Mouse (Mus musculus) midbrain, embryonic 15.5 days (tissue): Measurements from ENCODE around the gene Mmp9. TPM values are rescaled to one million over a fixed set of nuclear protein-coding genes. Genes with fewer than 3 reads are reported as not detected.

Experiments used
- ATAC-seq: fragments of 200-750 bp; cut with Nextera tagmentation; replicated peaks from 2 replicates; pipeline ENCODE4 v1.8.0; 2017; ENCODE audit warnings: moderate TSS enrichment
- H3K27ac ChIP-seq: fragments of 300-500 bp; sonication (generic); 2 replicates; pipeline ENCODE4 v1.5.1; 2015; ENCODE audit warnings: mild to moderate bottlenecking, inconsistent platforms
- H3K27me3 ChIP-seq: fragments of 300-500 bp; sonication (generic); replicated peaks from 2 replicates; pipeline ENCODE4 v1.6.1; 2015; ENCODE audit warnings: inconsistent platforms
- H3K36me3 ChIP-seq: fragments of 300-500 bp; sonication (generic); replicated peaks from 2 replicates; pipeline ENCODE4 v1.6.1; 2015; ENCODE audit warnings: inconsistent platforms
- H3K4me1 ChIP-seq: fragments of 300-500 bp; sonication (generic); 2 replicates; pipeline ENCODE4 v1.6.1; 2015; ENCODE audit warnings: inconsistent platforms
- H3K4me2 ChIP-seq: fragments of 300-500 bp; sonication (generic); 2 replicates; pipeline ENCODE4 v1.6.1; 2015; ENCODE audit warnings: inconsistent platforms, mild to moderate bottlenecking, moderate library complexity
- H3K4me3 ChIP-seq: fragments of 300-500 bp; sonication (generic); 2 replicates; pipeline ENCODE4 v1.5.1; 2015; ENCODE audit warnings: mild to moderate bottlenecking, inconsistent platforms
- H3K9ac ChIP-seq: fragments of 300-500 bp; sonication (generic); 2 replicates; pipeline ENCODE4 v1.6.1; 2015; ENCODE audit warnings: mild to moderate bottlenecking, inconsistent platforms
- H3K9me3 ChIP-seq: fragments of 300-500 bp; sonication (generic); 2 replicates; pipeline ENCODE4 v1.6.1; 2016; ENCODE audit warnings: inconsistent platforms
- WGBS: fragments of 180-500 bp; shearing (Covaris S2); methylation state at CpG from one replicate; pipeline ENCODE4 v1.1.7; 2015; ENCODE audit warnings: mixed read lengths; 5-methylcytosine and 5-hydroxymethylcytosine counted together
- polyA plus RNA-seq: library from polyadenylated mRNA; unstranded; fragments of >200 nt; fragmentation: Nextera tagmentation; extraction: Ambion mirVana; gene quantifications from 2 replicates; pipeline ENCODE4 v1.2.1, GENCODE M21; 2015

Gene Mmp9
- polyA plus RNA-seq, 1 experiment from 2014 or later = 34.3 TPM

DNA sequence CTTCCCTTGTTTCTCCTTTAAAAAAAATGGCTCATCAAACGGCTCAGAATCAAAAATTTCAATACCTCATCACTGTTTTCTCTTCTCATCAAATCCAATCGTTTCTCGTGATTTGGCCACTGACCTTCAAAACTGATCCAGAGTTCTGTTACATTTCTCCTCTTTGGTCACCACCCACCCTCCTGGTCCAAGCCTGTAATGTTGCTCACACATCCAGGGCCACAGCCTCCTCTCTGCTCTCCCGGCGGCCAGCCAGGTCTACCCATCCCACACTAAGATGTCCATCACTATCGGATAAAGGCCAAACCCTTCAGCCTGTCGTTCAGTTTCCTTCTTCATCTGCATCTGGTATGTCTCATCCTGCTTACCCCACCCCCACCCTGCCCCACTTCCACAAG lies 21.6 kb downstream of the Mmp9 start:
- H3K4me1 ChIP-seq = peaks cover 60% of the 10 kb centered on the region
- H3K36me3 ChIP-seq = no peaks in the 10 kb centered on the region
- H3K27ac ChIP-seq = peak overlapping the region; percentile 76
- H3K9ac ChIP-seq = no peak overlapping the region
- H3K4me2 ChIP-seq = peak overlapping the region; percentile 75
- H3K27me3 ChIP-seq = 0 out of 2 replicates have a peak, but pooled peaks cover 3% of the 10 kb centered on the region
- 52% methylated on average over 7 of the region's 7 CpGs for WGBS
- H3K9me3 ChIP-seq = no peaks in the 10 kb centered on the region
- peak overlapping the region; percentile 61; the same call in 1 of the 2 replicates for H3K4me3 ChIP-seq
- no peak for ATAC-seq

DNA sequence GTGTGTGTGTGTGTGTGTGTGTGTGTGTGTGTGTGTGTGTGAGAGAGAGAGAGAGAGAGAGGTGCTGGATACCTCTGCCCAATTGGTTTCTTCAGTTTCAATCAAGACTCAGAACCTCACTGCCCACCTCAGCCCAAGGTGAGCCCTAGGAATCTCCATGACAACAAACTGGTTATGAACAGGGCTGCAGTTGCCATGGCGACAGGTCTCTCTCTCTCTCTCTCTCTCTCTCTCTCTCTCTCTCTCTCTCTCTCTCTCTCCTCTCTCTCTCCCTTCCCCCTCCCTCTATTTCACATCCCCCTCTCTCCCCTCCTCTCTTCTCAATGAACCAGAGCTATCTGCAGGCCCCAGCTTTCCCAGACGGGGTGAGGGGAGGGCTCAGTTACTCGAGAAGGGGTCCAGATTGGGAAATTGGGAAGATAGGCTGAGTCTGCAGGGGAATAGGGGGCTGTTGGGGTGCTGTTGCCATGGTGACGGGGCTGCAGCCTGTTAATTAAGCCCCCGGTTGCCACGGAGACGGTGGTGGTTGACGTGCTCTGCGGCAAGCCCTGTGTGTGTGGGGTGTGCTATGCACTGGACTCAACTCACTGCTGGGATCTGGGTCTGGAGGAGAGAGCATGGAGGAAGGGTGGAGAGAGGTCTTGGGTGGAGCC lies 23.8 kb downstream of the Mmp9 start:
- H3K27me3 ChIP-seq = 0 out of 2 replicates have a peak, but pooled peaks cover 4% of the 10 kb centered on the region
- no peaks in the 10 kb centered on the region for H3K36me3 ChIP-seq
- peak overlapping the region; percentile 44 for H3K4me2 ChIP-seq
- peak overlapping the region; percentile 2; the same call in 1 of the 2 replicates for H3K9ac ChIP-seq
- ATAC-seq = peak; percentile 71
- peak overlapping the region; percentile 89 for H3K27ac ChIP-seq
- peak overlapping the region; percentile 16 for H3K4me3 ChIP-seq
- H3K9me3 ChIP-seq = no peaks in the 10 kb centered on the region
- peaks cover 78% of the 10 kb centered on the region for H3K4me1 ChIP-seq
- WGBS = 10% methylated on average over 9 of the region's 9 CpGs

DNA sequence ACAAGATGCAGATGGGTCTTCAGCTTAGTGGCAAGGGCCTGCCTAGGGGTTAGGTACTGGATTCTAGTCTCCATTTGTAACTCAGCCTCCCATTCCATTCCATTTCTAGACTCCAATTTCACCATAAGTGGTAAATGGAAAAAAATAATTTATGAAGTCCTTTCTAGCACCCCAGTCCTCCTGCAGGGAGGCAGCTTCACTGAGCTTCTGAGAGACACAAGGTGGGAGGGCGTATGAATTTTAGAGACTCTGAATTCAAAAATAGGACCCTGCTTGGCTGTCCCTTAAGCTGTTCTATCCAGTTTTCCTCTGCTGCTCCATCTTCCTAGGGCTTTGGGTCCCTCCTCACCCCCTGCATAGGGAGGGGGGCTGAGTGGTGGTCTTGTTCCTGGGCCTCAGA lies 24.4 kb downstream of the Mmp9 start:
- ATAC-seq = no peak
- Histone ChIP-seq H3K4me2 (peak overlapping the region; percentile 44), H3K36me3 (no peaks in the 10 kb centered on the region), H3K9ac (peak overlapping the region; percentile 2; the same call in 1 of the 2 replicates), H3K4me3 (peak overlapping the region; percentile 16; the same call in 1 of the 2 replicates), H3K27me3 (0 out of 2 replicates have a peak, but pooled peaks cover 4% of the 10 kb centered on the region), H3K27ac (peak overlapping the region; percentile 89), H3K4me1 (peaks cover 84% of the 10 kb centered on the region), H3K9me3 (no peaks in the 10 kb centered on the region)
- 97% methylated on average over 1 of the region's 1 CpGs for WGBS

DNA sequence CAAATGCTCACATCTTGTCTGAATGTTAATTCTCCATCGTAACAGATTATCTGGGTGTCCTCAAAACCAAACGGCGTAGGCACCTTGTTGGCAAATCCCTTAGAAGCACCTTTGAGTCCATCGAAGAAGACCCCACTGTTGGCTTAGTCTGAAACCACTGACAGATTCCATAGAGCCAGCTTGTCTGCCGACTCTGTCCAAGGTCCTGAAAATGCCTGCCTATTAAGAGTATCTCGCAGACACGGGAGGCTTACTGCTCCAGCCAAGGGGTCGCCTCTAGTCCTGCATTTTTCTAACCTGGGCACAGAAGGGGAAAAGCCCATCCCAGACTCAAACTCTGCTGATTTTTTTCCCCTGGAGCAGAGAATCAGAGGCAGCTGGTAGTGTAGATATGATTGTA lies 25.8 kb downstream of the Mmp9 start:
- H3K27me3 ChIP-seq = 0 out of 2 replicates have a peak, but pooled peaks cover 4% of the 10 kb centered on the region
- H3K9me3 ChIP-seq = no peaks in the 10 kb centered on the region
- WGBS = 22% methylated on average over 8 of the region's 8 CpGs
- no peak overlapping the region for H3K4me3 ChIP-seq
- H3K36me3 ChIP-seq = no peaks in the 10 kb centered on the region
- H3K4me2 ChIP-seq = no peak overlapping the region
- H3K27ac ChIP-seq = no peak overlapping the region
- ATAC-seq = no peak
- peaks cover 88% of the 10 kb centered on the region for H3K4me1 ChIP-seq
- H3K9ac ChIP-seq = no peak overlapping the region

DNA sequence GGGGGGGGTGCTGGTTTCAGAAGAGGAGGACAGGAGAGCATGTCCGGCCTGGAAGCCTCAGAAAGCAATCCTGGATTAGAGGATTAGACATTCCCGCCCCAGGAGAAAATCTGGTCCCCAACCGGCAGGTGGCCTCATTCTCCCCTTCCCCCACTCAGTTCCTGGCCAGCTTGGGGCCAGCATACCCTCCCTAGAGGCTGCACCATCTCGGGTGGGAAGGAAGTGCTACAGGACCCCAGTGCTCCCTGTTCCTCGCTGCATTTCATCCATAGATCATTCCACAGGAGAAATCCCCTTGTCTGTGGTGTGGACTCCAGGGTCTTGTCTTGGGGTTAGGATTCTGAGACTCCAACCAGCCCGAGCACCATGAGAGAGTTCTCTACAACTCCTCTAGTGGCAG lies 26.6 kb downstream of the Mmp9 start:
- Histone ChIP-seq H3K4me2 (peak overlapping the region; percentile 75), H3K4me1 (peaks cover 87% of the 10 kb centered on the region), H3K27me3 (0 out of 2 replicates have a peak, but pooled peaks cover 4% of the 10 kb centered on the region), H3K4me3 (peak overlapping the region; percentile 71), H3K9me3 (no peaks in the 10 kb centered on the region), H3K27ac (peak overlapping the region; percentile 95), H3K9ac (peak overlapping the region; percentile 76; the same call in 1 of the 2 replicates), H3K36me3 (no peaks in the 10 kb centered on the region)
- 7% methylated on average over 6 of the region's 6 CpGs for WGBS
- no peak for ATAC-seq

DNA sequence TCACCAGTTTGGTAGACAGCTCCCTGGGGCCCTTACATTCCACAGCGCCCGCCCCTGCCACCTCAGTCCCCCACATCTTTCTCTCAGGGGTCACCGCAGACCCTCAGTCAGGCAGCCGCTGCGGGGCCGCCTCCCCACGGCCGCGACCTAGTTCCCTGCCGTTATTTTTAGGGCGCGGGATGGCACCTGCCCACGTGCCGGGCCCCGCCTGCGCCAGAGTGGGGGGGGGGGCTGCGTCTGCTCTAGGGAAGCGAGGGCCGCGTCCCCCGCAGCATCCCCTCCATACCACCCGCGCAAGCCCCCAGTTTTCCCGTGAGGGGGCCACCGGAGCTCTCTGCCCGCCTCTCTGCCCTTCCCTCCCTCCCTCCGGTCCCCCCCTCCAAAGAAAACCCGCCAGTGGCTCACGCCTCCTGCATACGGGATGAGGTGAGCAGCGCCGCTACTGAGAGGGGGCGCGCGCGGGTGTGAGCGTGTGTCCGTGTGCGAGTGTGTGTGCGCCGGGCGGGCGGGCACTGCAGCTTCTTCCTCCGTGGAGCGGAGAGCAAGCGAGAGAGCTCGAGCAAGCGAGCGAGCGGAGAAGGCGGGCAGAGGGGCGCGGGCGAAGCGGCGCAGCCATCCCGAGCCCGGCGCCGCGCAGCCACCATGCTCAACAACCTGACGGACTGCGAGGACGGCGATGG lies 27.3 kb downstream of the Mmp9 start:
- H3K27ac ChIP-seq = peak overlapping the region; percentile 95
- no peaks in the 10 kb centered on the region for H3K36me3 ChIP-seq
- peak; percentile 76 for ATAC-seq
- no peaks in the 10 kb centered on the region for H3K9me3 ChIP-seq
- peak overlapping the region; percentile 75 for H3K4me2 ChIP-seq
- H3K4me3 ChIP-seq = peak overlapping the region; percentile 71
- under 1% methylated on average over 62 of the region's 65 CpGs for WGBS
- peak overlapping the region; percentile 76 for H3K9ac ChIP-seq
- peaks cover 80% of the 10 kb centered on the region for H3K4me1 ChIP-seq
- H3K27me3 ChIP-seq = 0 out of 2 replicates have a peak, but pooled peaks cover 4% of the 10 kb centered on the region

DNA sequence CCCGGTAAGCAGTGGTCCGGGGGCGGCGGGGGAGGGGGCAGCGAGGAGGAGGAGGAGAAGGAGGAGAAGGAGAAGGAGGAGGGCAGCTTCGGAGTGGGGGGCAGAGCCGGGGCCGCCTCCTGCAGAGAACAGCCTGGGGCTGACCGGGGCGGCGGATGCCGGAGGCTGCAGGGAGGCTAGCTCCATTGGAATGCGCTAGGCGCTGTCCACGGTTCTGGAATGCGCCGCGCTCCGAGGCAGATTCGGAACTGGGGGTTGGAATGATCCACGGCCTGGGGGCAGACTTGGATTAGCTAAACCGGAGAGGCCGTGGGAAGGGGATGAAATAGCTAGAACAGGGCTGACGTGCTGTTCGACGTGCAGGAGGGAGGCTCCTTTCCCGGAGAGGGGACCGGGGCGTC lies 27.9 kb downstream of the Mmp9 start:
- H3K36me3 ChIP-seq = no peaks in the 10 kb centered on the region
- H3K9ac ChIP-seq = peak overlapping the region; percentile 76
- H3K27ac ChIP-seq = peak overlapping the region; percentile 95
- peak overlapping the region; percentile 75 for H3K4me2 ChIP-seq
- no peaks in the 10 kb centered on the region for H3K9me3 ChIP-seq
- H3K27me3 ChIP-seq = 0 out of 2 replicates have a peak, but pooled peaks cover 4% of the 10 kb centered on the region
- 1% methylated on average over 29 of the region's 29 CpGs for WGBS
- peak overlapping the region; percentile 71 for H3K4me3 ChIP-seq
- ATAC-seq = peak; percentile 25
- H3K4me1 ChIP-seq = peaks cover 74% of the 10 kb centered on the region

DNA sequence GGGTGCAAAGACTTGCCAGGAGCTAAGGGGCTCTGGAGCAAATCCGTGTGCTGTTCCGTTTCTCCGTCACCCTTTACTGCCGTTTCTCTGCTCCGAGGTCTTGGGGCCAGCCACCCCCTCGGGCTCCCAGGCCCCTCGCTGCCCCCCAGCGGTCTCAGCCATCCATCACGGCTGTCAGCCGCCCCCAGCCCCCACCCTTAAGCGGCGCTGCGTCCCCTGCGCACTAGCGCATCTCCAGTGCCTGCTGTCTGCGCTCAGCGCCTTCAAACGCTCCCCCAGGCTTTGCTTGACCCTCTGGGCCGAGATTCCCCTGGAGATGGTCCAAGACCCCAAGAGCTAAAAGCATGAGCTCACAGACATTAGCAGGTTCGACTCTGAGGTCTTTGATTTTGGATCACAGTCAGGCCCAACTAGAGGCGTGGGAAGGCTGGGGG lies 28.8 kb downstream of the Mmp9 start:
- Histone ChIP-seq H3K36me3 (no peaks in the 10 kb centered on the region), H3K4me3 (peak overlapping the region; percentile 71), H3K9ac (peak overlapping the region; percentile 76), H3K27me3 (0 out of 2 replicates have a peak, but pooled peaks cover 4% of the 10 kb centered on the region), H3K4me2 (peak overlapping the region; percentile 75), H3K27ac (peak overlapping the region; percentile 95), H3K9me3 (no peaks in the 10 kb centered on the region), H3K4me1 (peaks cover 66% of the 10 kb centered on the region)
- WGBS = under 1% methylated on average over 21 of the region's 21 CpGs
- ATAC-seq = no peak

DNA sequence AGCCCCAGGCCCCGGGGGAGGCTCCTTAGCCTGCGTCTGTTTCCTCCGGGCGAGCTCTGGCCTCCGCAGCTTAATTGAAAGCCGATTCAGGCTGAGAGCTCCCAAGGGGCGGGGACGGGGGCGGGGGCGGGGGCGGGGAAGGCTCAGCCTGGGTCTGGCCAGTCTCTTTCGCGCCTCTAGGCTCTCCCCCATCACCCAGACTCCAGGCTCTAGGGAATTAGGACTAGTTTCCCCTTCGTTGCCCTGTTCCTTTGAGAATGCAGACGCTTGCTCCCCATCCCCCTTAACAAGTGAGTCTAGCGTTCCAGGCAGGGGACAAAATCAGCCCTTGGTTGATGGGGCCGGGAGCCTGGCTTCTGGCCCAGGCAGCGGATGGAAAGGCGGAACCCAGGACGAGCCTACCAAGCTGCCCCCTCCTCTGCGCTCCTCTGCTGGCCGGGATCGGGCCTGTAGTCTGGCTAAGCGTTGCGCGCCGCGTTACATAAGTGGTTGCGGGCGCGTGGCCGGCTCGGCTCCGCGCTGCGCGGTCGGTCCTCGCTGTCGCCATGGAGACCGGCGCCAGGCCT lies 30.1 kb downstream of the Mmp9 start:
- Histone ChIP-seq H3K4me2 (peak overlapping the region; percentile 75), H3K27me3 (0 out of 2 replicates have a peak, but pooled peaks cover 4% of the 10 kb centered on the region), H3K9ac (peak overlapping the region; percentile 51), H3K4me3 (peak overlapping the region; percentile 71), H3K9me3 (no peaks in the 10 kb centered on the region), H3K4me1 (peaks cover 53% of the 10 kb centered on the region), H3K36me3 (no peaks in the 10 kb centered on the region), H3K27ac (peak overlapping the region; percentile 68)
- ATAC-seq = peak; percentile 48
- WGBS = under 1% methylated on average over 42 of the region's 42 CpGs

DNA sequence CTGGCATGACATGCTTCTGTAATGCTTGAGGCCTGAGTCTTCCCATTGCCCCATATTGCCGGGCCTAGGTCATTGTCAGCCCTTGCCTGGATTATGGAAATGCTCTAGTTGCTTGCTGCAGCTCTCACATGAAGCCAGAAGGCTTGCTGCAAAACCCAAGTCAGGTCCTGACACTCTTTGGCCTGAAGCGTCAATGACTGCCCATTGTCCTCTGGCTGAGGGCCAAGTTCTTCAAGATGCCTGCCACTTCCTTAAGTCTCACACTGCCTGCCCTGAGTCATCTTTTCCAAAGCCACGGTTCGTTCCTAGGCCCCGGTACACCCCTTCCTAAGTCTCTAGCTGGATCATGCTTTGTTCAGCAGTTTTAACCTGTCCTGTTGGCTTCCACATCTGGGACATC lies 32.1 kb downstream of the Mmp9 start:
- H3K27ac ChIP-seq = no peak overlapping the region

DNA sequence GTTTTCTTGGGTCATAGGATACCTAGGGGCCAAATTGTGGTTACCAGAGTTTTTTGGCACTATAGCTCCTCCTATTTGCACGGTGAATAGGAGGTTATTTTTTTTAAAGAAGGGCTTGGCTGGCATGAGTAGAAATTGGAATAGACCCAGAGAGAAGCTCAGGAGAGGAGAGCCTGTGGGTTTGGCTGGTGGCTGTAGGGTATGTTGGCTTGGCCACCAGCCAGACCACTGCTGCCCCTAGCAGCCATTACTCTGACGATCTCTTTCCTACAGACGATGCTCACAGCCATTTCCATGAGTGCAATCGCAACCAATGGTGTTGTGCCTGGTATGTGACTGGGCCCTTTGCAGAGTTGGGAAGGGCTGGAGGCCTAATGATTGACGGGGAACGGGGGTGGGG lies 35.0 kb downstream of the Mmp9 start:
- Histone ChIP-seq H3K36me3 (no peaks in the 10 kb centered on the region; the same call in 1 of the 2 replicates), H3K4me2 (no peak overlapping the region), H3K9ac (no peak overlapping the region), H3K4me3 (no peak overlapping the region), H3K27me3 (no peaks in the 10 kb centered on the region), H3K4me1 (peaks cover 18% of the 10 kb centered on the region), H3K27ac (no peak overlapping the region), H3K9me3 (no peaks in the 10 kb centered on the region)
- no peak for ATAC-seq
- 78% methylated on average over 6 of the region's 6 CpGs for WGBS

More for the DNA sequence above, 32.1 kb downstream of the Mmp9 start:
- H3K4me3 ChIP-seq = no peak overlapping the region
- no peak overlapping the region for H3K9ac ChIP-seq
- 69% methylated on average over 5 of the region's 5 CpGs for WGBS
- no peaks in the 10 kb centered on the region for H3K9me3 ChIP-seq
- H3K36me3 ChIP-seq = no peaks in the 10 kb centered on the region
- no peaks in the 10 kb centered on the region for H3K27me3 ChIP-seq
- ATAC-seq = no peak
- H3K4me1 ChIP-seq = peaks cover 40% of the 10 kb centered on the region
- no peak overlapping the region for H3K4me2 ChIP-seq

DNA sequence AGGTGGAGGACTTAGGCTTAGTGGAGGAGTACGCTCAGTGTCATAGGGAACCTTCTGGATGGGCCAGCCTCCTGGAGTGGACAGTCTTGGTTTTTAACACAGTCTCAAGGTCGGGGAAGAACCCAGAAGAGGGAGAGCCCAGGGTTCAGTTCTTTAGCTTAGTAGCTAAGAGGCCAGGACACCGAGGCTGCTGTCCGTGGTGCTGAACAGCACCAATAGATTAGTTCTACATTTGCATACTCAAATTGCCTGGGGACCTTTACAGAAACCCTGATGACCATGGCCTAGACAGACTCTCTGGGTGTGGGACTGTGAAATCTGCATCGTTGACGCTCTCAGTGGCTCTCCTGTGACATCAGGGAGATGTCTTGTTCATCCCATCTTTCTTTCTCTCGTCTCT lies 39.2 kb downstream of the Mmp9 start:
- WGBS = 16% methylated on average over 7 of the region's 7 CpGs
- Histone ChIP-seq H3K27ac (no peak overlapping the region), H3K4me3 (no peak overlapping the region), H3K36me3 (peaks cover 9% of the 10 kb centered on the region; the same call in 1 of the 2 replicates), H3K9me3 (no peaks in the 10 kb centered on the region), H3K4me2 (no peak overlapping the region), H3K27me3 (no peaks in the 10 kb centered on the region), H3K9ac (no peak overlapping the region), H3K4me1 (0 out of 2 replicates have a peak, but pooled peaks cover 3% of the 10 kb centered on the region)
- ATAC-seq = no peak
